Mouse (Mus musculus) limb, embryonic 14.5 days (tissue): Measurements from ENCODE around the gene Efcab2. TPM values are rescaled to one million over a fixed set of nuclear protein-coding genes. Genes with fewer than 3 reads are reported as not detected.

Experiments used
- ATAC-seq: fragments of 200-750 bp; cut with Nextera tagmentation; 2 replicates; pipeline ENCODE4 v1.8.0; 2017; ENCODE audit warnings: low read depth, moderate number of reproducible peaks, moderate TSS enrichment; ENCODE audit not compliant: low FRiP score
- DNase-seq: peaks from one replicate; pipeline ENCODE4 v3.0.0-alpha.2; 2015; ENCODE audit warnings: low spot score
- H3K27ac ChIP-seq: fragments of 300-500 bp; sonication (generic); replicated peaks from 2 replicates; pipeline ENCODE4 v1.5.1; 2014; ENCODE audit warnings: low read depth, mild to moderate bottlenecking, low read length, moderate library complexity, mixed read lengths
- H3K27me3 ChIP-seq: fragments of 300-500 bp; sonication (generic); 2 replicates; pipeline ENCODE4 v1.6.1; 2014; ENCODE audit warnings: low read length, mixed read lengths; ENCODE audit not compliant: control insufficient read depth, insufficient read depth
- H3K36me3 ChIP-seq: fragments of 300-500 bp; sonication (generic); 2 replicates; pipeline ENCODE4 v1.6.1; 2014; ENCODE audit warnings: mild to moderate bottlenecking, low read length, moderate library complexity, mixed read lengths; ENCODE audit not compliant: control insufficient read depth, insufficient read depth
- H3K4me1 ChIP-seq: fragments of 300-500 bp; sonication (generic); 2 replicates; pipeline ENCODE4 v1.6.1; 2014; ENCODE audit warnings: antibody characterized with exemption, low read length, mixed read lengths; ENCODE audit not compliant: control insufficient read depth, insufficient read depth
- H3K4me2 ChIP-seq: fragments of 300-500 bp; sonication (generic); replicated peaks from 2 replicates; pipeline ENCODE4 v1.6.1; 2014; ENCODE audit warnings: low read depth, mild to moderate bottlenecking, low read length, moderate library complexity; ENCODE audit not compliant: severe bottlenecking
- H3K4me3 ChIP-seq: fragments of 300-500 bp; sonication (generic); replicated peaks from 2 replicates; pipeline ENCODE4 v1.5.1; 2014; ENCODE audit warnings: low read length
- H3K9ac ChIP-seq: fragments of 300-500 bp; sonication (generic); 2 replicates; pipeline ENCODE4 v1.6.1; 2014; ENCODE audit warnings: mild to moderate bottlenecking, low read depth, low read length, moderate library complexity; ENCODE audit not compliant: severe bottlenecking
- H3K9me3 ChIP-seq: fragments of 300-500 bp; sonication (generic); 2 replicates; pipeline ENCODE4 v1.6.1; 2016; ENCODE audit warnings: low read length; ENCODE audit not compliant: control insufficient read depth
- POLR2A ChIP-seq: fragments of 200-500 bp; IDR thresholded peaks from 2 replicates; pipeline ENCODE4 v1.8.0; 2012; ENCODE audit warnings: inconsistent platforms, mild to moderate bottlenecking, moderate library complexity, borderline replicate concordance; ENCODE audit not compliant: insufficient read depth, insufficient read length; ENCODE audit errors: extremely low read depth
- WGBS: fragments of 180-500 bp; shearing (Covaris S2); extraction: QIAGEN DNeasy Blood & Tissue Kit; methylation state at CpG from one replicate; pipeline ENCODE4 v1.1.7; 2014; 5-methylcytosine and 5-hydroxymethylcytosine counted together
- polyA plus RNA-seq, 2 experiments: library from polyadenylated mRNA; depleted of rRNA in 1 of 2; stranded (reverse) in 1 of 2; unstranded in 1 of 2; fragments of >200 nt; fragmentation: Nextera tagmentation in 1 of 2; extraction: Ambion mirVana in 1 of 2; gene quantifications; 2 replicates each; pipeline versions ENCODE4 v1.2.1 to v1.2.3; 2012 to 2014

Gene Efcab2
- polyA plus RNA-seq (2012; rRNA removed) (0.99 and 1.4 TPM in 2 replicates), polyA plus RNA-seq (2014; fragmentation: Nextera tagmentation; extraction: Ambion mirVana) (2.7 and 5.2 TPM in 2 replicates)

DNA sequence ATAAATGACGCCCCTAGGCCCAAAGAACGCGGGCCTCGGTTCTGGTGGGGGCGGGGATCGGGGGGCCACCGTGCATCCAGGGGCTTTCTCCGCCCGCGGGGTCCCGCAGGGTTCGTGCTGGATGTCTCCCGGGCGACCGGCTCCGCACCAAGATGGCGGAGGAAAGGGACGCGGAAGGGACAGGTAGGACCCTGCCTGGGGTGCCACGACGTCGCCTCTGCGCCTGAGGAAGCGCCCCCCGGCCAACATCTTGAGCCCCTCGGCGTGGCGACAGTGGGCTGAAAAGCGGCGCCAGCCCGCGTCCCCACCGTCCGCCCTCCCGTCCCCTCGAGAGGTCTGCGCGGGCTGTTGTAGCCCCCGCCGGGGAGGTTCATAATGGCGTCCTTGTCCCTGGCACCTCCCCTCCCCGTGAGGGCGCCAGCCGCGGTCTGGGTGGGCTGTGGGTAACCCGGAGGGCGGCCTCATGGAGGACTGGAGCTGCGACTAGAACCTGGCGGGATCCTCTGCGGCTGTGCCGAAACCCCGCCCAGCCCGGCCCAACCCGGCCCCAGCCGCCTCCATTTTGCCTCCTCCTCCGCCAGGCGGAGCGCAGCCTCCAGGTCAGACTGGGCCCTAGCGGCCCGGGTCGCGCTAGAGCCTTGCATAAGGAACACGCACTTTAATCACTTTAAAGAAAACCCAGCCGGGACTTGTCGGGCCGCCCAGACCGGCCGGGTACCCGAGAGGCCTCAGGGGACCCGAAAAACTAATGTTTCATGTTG lies at the start of gene Efcab2:
Gene Efcab2 (plus strand): TSS at position 135 of the 761 bp plus-strand sequence.
- peak within 1 kb of the TSS; percentile 97 for H3K9ac ChIP-seq
- DNase-seq (peak; percentile 93), ATAC-seq (peak; percentile 96)
- peak within 1 kb of the TSS; percentile 47 for H3K4me2 ChIP-seq
- peaks cover 1% of the 10 kb centered on the region; the same call in 1 of the 2 replicates for H3K4me1 ChIP-seq
- peak within 1 kb of the TSS; percentile 71 for H3K4me3 ChIP-seq
- H3K27me3 ChIP-seq, result no peaks in the 10 kb centered on the region
- 0 out of 2 replicates have a peak, but pooled peaks have one; percentile 68 for TF ChIP-seq POLR2A
- peak within 1 kb of the TSS; percentile 100 for H3K27ac ChIP-seq
- H3K9me3 ChIP-seq, result no peaks in the 10 kb centered on the region
- WGBS, result under 1% methylated on average over 36 of the region's 70 CpGs
- no peaks in the 10 kb centered on the region for H3K36me3 ChIP-seq

GRCm38 (mm10) chr1:178357776-178358710 lies 47.8 kb upstream of the Efcab2 start:
- no peak overlapping the region for H3K9ac ChIP-seq
- no peak for TF ChIP-seq POLR2A
- DNase-seq, result no peak
- no peaks in the 10 kb centered on the region for H3K27me3 ChIP-seq
- no peaks in the 10 kb centered on the region for H3K4me1 ChIP-seq
- H3K4me3 ChIP-seq, result no peak overlapping the region
- no peak overlapping the region for H3K27ac ChIP-seq
- no peaks in the 10 kb centered on the region for H3K36me3 ChIP-seq
- WGBS, result 70% methylated on average over 12 of the region's 12 CpGs
- H3K9me3 ChIP-seq, result no peaks in the 10 kb centered on the region
- H3K4me2 ChIP-seq, result no peak overlapping the region
- no peak for ATAC-seq

DNA sequence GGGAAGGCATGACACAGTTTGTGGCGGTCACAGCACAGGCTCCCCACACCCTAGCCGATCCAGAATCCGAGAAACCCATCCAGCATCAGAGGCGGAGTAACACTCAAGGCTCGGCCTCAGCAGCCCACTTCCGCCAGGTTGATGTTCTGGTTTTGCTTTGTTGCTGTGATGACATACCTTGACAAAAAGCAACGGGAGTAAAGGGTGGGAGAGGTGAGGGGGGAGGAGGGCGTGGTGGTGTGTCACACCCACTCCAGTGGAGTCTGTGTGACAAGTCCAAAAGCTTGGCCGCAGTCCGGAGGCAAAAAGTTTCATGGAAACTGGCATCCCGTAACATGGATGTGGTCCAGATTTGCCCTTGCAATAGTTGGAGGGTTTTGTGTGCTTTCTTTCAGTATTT lies 45.6 kb upstream of the Efcab2 start:
- Histone ChIP-seq H3K9me3 (no peaks in the 10 kb centered on the region), H3K36me3 (no peaks in the 10 kb centered on the region), H3K4me1 (no peaks in the 10 kb centered on the region), H3K9ac (no peak overlapping the region), H3K4me2 (no peak overlapping the region), H3K27ac (no peak overlapping the region), H3K27me3 (no peaks in the 10 kb centered on the region), H3K4me3 (no peak overlapping the region)
- WGBS, result 84% methylated on average over 11 of the region's 11 CpGs
- DNase-seq, result no peak
- no peak for ATAC-seq
- no peak for TF ChIP-seq POLR2A

GRCm38 (mm10) chr1:178360702-178361101 lies 45.2 kb upstream of the Efcab2 start:
- H3K9me3 ChIP-seq, result no peaks in the 10 kb centered on the region
- no peak for TF ChIP-seq POLR2A
- ATAC-seq (no peak), DNase-seq (no peak)
- no peaks in the 10 kb centered on the region for H3K27me3 ChIP-seq
- no peak overlapping the region for H3K4me3 ChIP-seq
- H3K27ac ChIP-seq, result no peak overlapping the region
- no peaks in the 10 kb centered on the region for H3K4me1 ChIP-seq
- H3K9ac ChIP-seq, result no peak overlapping the region
- WGBS, result 70% methylated on average over 2 of the region's 2 CpGs
- no peak overlapping the region for H3K4me2 ChIP-seq
- no peaks in the 10 kb centered on the region for H3K36me3 ChIP-seq

- Histone ChIP-seq H3K27ac (no peak overlapping the region), H3K9me3 (no peaks in the 10 kb centered on the region), H3K27me3 (no peaks in the 10 kb centered on the region), H3K4me1 (peaks cover 3% of the 10 kb centered on the region; the same call in 1 of the 2 replicates), H3K36me3 (no peaks in the 10 kb centered on the region), H3K4me2 (no peak overlapping the region), H3K4me3 (no peak overlapping the region), H3K9ac (no peak overlapping the region)
- WGBS, result 84% methylated on average over 6 of the region's 6 CpGs
- no peak for ATAC-seq
- DNase-seq, result no peak
- no peak for TF ChIP-seq POLR2A
Measured at GRCm38 (mm10) chr1:178365171-178365570, 40.7 kb upstream of the Efcab2 start.
